Mouse (Mus musculus): ENCODE data around the gene Gm20914.
"Not testable (repeated sequence)": the region's sequence is repeated elsewhere in the genome, so short reads cannot be mapped to it uniquely, and the experiment has no call there.

Gm20914 gene

DNA sequence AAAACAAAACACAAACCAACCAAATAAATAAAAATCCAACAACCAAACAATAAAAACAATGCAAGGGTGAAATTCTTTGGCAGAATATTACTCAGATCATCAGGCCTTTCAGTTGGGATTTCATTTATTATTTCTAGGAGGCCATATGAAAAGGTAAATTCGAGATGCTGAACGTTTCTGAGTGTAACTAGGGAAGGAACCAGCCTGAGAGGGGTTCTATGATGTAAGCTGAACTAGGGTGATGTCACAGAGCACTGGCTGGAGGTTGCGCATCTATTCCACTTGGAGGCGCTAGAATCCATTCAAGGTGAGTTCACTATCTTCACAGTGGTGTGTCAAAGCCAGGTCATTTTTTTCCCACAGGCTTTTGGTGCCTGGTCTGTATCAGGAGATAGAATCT lies at the start of gene Gm20914:
Gene Gm20914, plus strand, starts transcription at position 301 of the 400 bp plus-strand sequence.
- not testable (repeated sequence) for DNase-seq (ENCODE audit: low spot score in 2 of 2)
